Mouse (Mus musculus) liver, postnatal 0 days (tissue): Measurements from ENCODE around the gene Flnb. TPM values are rescaled to one million over a fixed set of nuclear protein-coding genes. Genes with fewer than 3 reads are reported as not detected.

Experiments
- ATAC-seq: fragments of 200-750 bp; cut with Nextera tagmentation; 2 replicates; pipeline ENCODE4 v1.8.0; 2017; ENCODE audit warnings: mild to moderate bottlenecking, moderate library complexity
- DNase-seq: peaks from one replicate; pipeline ENCODE4 v3.0.0-alpha.2; 2016
- H3K27ac ChIP-seq: fragments of 300-500 bp; sonication (generic); 2 replicates; pipeline ENCODE4 v1.5.1; 2014; ENCODE audit warnings: antibody characterized with exemption, moderate library complexity, mild to moderate bottlenecking, low read depth
- H3K27me3 ChIP-seq: fragments of 300-500 bp; sonication (generic); 2 replicates; pipeline ENCODE4 v1.6.1; 2014; ENCODE audit warnings: low read length, control low read depth, mixed read lengths; ENCODE audit not compliant: insufficient read depth
- H3K36me3 ChIP-seq: fragments of 300-500 bp; sonication (generic); replicated peaks from 2 replicates; pipeline ENCODE4 v1.6.1; 2014; ENCODE audit warnings: mild to moderate bottlenecking, control low read depth, low read length, moderate library complexity, mixed read lengths; ENCODE audit not compliant: insufficient read depth
- H3K4me1 ChIP-seq: fragments of 300-500 bp; sonication (generic); 2 replicates; pipeline ENCODE4 v1.6.1; 2014; ENCODE audit warnings: antibody characterized with exemption, mild to moderate bottlenecking, control low read depth; ENCODE audit not compliant: insufficient read depth
- H3K4me2 ChIP-seq: fragments of 300-500 bp; sonication (generic); 2 replicates; pipeline ENCODE4 v1.6.1; 2014; ENCODE audit warnings: low read depth, mild to moderate bottlenecking, low read length, moderate library complexity, mixed read lengths
- H3K4me3 ChIP-seq: fragments of 300-500 bp; sonication (generic); 2 replicates; pipeline ENCODE4 v1.5.1; 2014; ENCODE audit warnings: low read depth, low read length
- H3K9ac ChIP-seq: fragments of 300-500 bp; sonication (generic); replicated peaks from 2 replicates; pipeline ENCODE4 v1.6.1; 2014; ENCODE audit warnings: mild to moderate bottlenecking, moderate library complexity
- H3K9me3 ChIP-seq: fragments of 300-500 bp; sonication (generic); 2 replicates; pipeline ENCODE4 v1.6.1; 2016; ENCODE audit warnings: mild to moderate bottlenecking, control low read depth, low read length, mixed read lengths
- CTCF ChIP-seq: sonication (generic); IDR thresholded peaks from 2 replicates; pipeline ENCODE4 v1.5.1; 2016; ENCODE audit warnings: antibody characterized with exemption, low read depth
- EP300 ChIP-seq: IDR thresholded peaks from 2 replicates; pipeline ENCODE4 v1.6.1; 2016; ENCODE audit warnings: antibody characterized with exemption, low read depth, mild to moderate bottlenecking
- WGBS: fragments of 180-500 bp; shearing (Covaris S2); extraction: QIAGEN DNeasy Blood & Tissue Kit; methylation state at CpG from one replicate; pipeline ENCODE4 v1.1.7; 2014; ENCODE audit not compliant: insufficient replicate concordance; 5-methylcytosine and 5-hydroxymethylcytosine counted together
- polyA plus RNA-seq: library from polyadenylated mRNA; unstranded; fragments of >200 nt; fragmentation: Nextera tagmentation; extraction: Ambion mirVana; gene quantifications from 2 replicates; pipeline ENCODE4 v1.2.1, GENCODE M21; 2015

The Flnb gene
- polyA plus RNA-seq, 1 experiment from 2014 or later: 2.9 TPM

DNA sequence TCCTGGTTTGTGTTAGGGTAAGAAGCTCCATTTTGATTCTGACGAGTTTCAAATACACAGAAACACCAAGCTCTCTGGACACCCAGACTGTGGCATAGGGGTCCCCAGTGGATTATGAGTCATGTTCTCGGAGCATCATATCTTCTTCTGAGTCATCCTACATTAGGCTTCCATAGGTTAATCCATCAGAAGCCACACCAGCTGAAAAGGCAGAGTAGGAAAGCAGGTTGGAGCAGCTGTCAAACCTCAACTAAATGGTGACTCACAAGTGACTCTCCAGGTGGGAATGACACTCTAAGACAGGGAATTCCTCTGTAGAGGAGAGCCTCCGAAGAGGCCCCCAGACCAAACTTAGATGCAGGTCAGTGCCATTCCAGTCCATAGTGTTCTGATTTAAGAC is 181.3 kb downstream of the Flnb start:
- no peaks in the 10 kb centered on the region for H3K36me3 ChIP-seq
- peaks cover 11% of the 10 kb centered on the region for H3K4me1 ChIP-seq
- no peak overlapping the region for H3K9ac ChIP-seq
- H3K4me3 ChIP-seq: no peak overlapping the region
- no peak overlapping the region for H3K4me2 ChIP-seq
- peaks cover 7% of the 10 kb centered on the region; the same call in 1 of the 2 replicates for H3K27me3 ChIP-seq
- ATAC-seq (no peak), DNase-seq (no peak)
- no peaks in the 10 kb centered on the region for H3K9me3 ChIP-seq
- WGBS: 71% methylated on average over 3 of the region's 3 CpGs
- no peak overlapping the region for H3K27ac ChIP-seq
- TF ChIP-seq EP300 (no peak), CTCF (no peak)

DNA sequence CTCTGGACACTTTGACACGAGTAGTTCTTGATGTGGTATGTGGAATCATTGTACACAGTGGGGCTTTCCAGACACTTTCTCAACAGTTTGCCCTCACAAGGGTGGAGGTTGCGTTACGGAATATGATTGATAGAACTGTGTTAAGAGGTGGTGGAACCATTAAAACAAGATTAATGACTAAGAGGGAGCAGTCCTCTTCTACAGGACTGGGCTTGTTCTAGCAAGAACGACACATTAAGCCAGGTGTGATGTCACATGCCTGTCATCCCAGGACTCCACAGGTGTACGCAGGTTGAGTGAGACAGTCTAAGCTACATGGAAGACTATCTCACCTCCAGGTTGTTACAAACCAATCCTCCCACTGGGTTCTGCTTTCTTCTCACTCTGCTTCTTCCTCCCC is 181.7 kb downstream of the Flnb start:
- no peaks in the 10 kb centered on the region for H3K36me3 ChIP-seq
- H3K27ac ChIP-seq: no peak overlapping the region
- ATAC-seq: no peak
- 82% methylated on average over 5 of the region's 5 CpGs for WGBS
- no peak overlapping the region for H3K4me2 ChIP-seq
- H3K9me3 ChIP-seq: no peaks in the 10 kb centered on the region
- H3K4me3 ChIP-seq: no peak overlapping the region
- no peak for DNase-seq
- H3K27me3 ChIP-seq: peaks cover 9% of the 10 kb centered on the region; the same call in 1 of the 2 replicates
- H3K9ac ChIP-seq: no peak overlapping the region
- TF ChIP-seq CTCF: no peak
- H3K4me1 ChIP-seq: peaks cover 14% of the 10 kb centered on the region

DNA sequence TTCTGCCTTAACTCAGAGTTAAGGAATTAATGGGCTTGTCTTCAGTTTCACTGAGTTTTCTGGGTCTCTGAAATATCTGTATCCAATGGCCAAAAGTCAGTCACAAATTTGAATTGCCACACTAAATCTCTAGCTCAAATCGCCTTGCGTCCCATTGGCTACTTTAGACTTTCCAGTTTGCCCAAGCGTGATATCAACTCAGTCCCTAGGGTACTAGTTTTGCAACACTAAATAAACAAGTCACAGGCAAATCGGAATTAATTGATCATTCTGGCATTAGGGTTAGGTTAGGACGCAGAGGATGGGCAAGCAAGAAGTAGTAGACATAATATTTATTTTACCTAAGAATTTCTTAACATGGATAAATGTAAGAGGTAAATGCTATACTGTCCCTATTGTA is 182.5 kb downstream of the Flnb start:
- DNase-seq: no peak
- H3K4me3 ChIP-seq: no peak overlapping the region
- TF ChIP-seq EP300 (no peak), CTCF (no peak)
- no peak overlapping the region for H3K27ac ChIP-seq
- H3K36me3 ChIP-seq: no peaks in the 10 kb centered on the region
- H3K9ac ChIP-seq: no peak overlapping the region
- WGBS: 60% methylated on average over 5 of the region's 5 CpGs
- peaks cover 9% of the 10 kb centered on the region; the same call in 1 of the 2 replicates for H3K27me3 ChIP-seq
- no peaks in the 10 kb centered on the region for H3K9me3 ChIP-seq
- H3K4me1 ChIP-seq: peaks cover 14% of the 10 kb centered on the region
- peak; percentile 54 for ATAC-seq
- H3K4me2 ChIP-seq: no peak overlapping the region

Other genes starting within 250 kb of the Flnb start
- gene Gm3558, start 249.4 kb upstream of the Flnb start, polyA plus RNA-seq: not detected in 2 replicates
- gene Gm10338, start 222.4 kb upstream of the Flnb start, polyA plus RNA-seq: not detected in 2 replicates
- gene Gm10128, start 174.0 kb upstream of the Flnb start, polyA plus RNA-seq: not detected in 2 replicates
- not detected in 2 replicates for gene Gm26661, start 26.4 kb upstream of the Flnb start, polyA plus RNA-seq
- not detected in 2 replicates for gene Gm45521, start 139.3 kb downstream of the Flnb start, polyA plus RNA-seq
- gene Dnase1l3, start 176.6 kb downstream of the Flnb start, polyA plus RNA-seq: 12.1 and 13.2 TPM in 2 replicates
- gene Abhd6, start 184.9 kb downstream of the Flnb start, polyA plus RNA-seq: 29.8 and 34.0 TPM in 2 replicates